Mouse (Mus musculus) B cell, adult 62 days (primary cell): ENCODE measurements around the gene Fbxo9. TPM values are rescaled to one million over a fixed set of nuclear protein-coding genes. Genes with fewer than 3 reads are reported as not detected.

ENCODE experiments used
- total RNA-seq: library from RNA; stranded (reverse); gene quantifications from 4 replicates; pipeline ENCODE4 v1.2.4, GENCODE M21; 2023

Fbxo9 gene
- total RNA-seq = 36.0 to 52.2 TPM (median 44.5 TPM) in 4 replicates

GRCm38 (mm10) chr9:78108796-78109239 is at the start of gene Fbxo9, which contains the start of gene Ick:
TSS of gene Fbxo9 (minus strand) at chr9:78109065.
TSS of gene Ick (plus strand) at chr9:78109192.

DNA sequence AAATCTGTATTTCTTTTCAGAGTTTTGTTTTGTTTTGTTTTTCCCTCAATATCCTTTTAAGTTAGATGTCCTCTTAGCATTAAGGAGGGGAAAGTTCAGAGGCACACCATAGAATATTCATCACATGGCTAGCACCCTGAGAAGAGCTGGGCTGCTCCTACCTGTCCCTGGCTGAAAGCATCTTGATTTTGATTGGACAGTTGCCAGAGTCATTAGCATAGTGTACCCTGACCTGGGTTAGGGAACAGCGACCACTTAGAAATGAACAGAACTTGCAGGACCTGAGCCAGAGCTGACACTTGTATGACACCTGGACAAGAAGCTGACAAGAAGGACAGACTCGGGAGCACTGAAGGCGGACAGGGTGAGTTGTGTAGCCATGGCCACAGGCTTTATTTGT is 57.2 kb downstream of the Fbxo9 start, which contains the start of gene Gcm1:
Gene Gcm1, plus strand, starts transcription at position 248 of the 400 bp plus-strand sequence.

Other genes starting within 250 kb of the Fbxo9 start
- gene Elovl5, start 191.7 kb downstream of the Fbxo9 start, total RNA-seq = 60.9 to 69.4 TPM (median 61.3 TPM) in 4 replicates
- not detected in 4 replicates for gene Gcm1, start 57.1 kb downstream of the Fbxo9 start, total RNA-seq
- 4.5 to 7.9 TPM (median 4.8 TPM) in 4 replicates for gene Ick, start 127 bp upstream of the Fbxo9 start, total RNA-seq
- gene Gsta4, start 73.7 kb upstream of the Fbxo9 start, total RNA-seq = not detected in 4 replicates
- not detected in 4 replicates for gene Gsta1, start 121.6 kb upstream of the Fbxo9 start, total RNA-seq
- gene Gm3776, start 148.1 kb upstream of the Fbxo9 start, total RNA-seq = not detected in 4 replicates
- gene Gm10639, start 180.9 kb upstream of the Fbxo9 start, total RNA-seq = not detected in 4 replicates
- not detected in 4 replicates for gene Omt2a, start 205.7 kb upstream of the Fbxo9 start, total RNA-seq
- gene Omt2b, start 218.5 kb upstream of the Fbxo9 start, total RNA-seq = not detected in 4 replicates
- gene Gsta2, start 246.7 kb upstream of the Fbxo9 start, total RNA-seq = not detected in 4 replicates